Mouse (Mus musculus) hindbrain, embryonic 11.5 days (tissue): ENCODE measurements at regions not wholly inside any gene's neighbourhood (a gene's known extent, or its start where the extent isn't known, plus 50 kb on each side); places are given as distances from the start of the nearest gene placed in this dataset.
A peak's percentile ranks its signal among the peaks of the same experiment; 100 is the strongest.
"Not testable (repeated sequence)": the region's sequence is repeated elsewhere in the genome, so short reads cannot be mapped to it uniquely, and the experiment has no call there.

Source experiments
- ATAC-seq: fragments of 200-750 bp; cut with Nextera tagmentation; 2 replicates; pipeline ENCODE4 v1.8.0; 2017; ENCODE audit warnings: mild to moderate bottlenecking, moderate TSS enrichment, moderate library complexity; ENCODE audit not compliant: low FRiP score
- DNase-seq: peaks from one replicate; pipeline ENCODE4 v3.0.0-alpha.2; 2015; ENCODE audit warnings: low spot score
- H3K27ac ChIP-seq: fragments of 300-500 bp; sonication (generic); 2 replicates; pipeline ENCODE4 v1.5.1; 2014; ENCODE audit warnings: mild to moderate bottlenecking, low read depth, low read length
- H3K27me3 ChIP-seq: fragments of 300-500 bp; sonication (generic); 2 replicates; pipeline ENCODE4 v1.6.1; 2014; ENCODE audit warnings: mild to moderate bottlenecking, low read length, moderate library complexity, mixed read lengths; ENCODE audit not compliant: control insufficient read depth, insufficient read depth
- H3K36me3 ChIP-seq: fragments of 300-500 bp; sonication (generic); 2 replicates; pipeline ENCODE4 v1.6.1; 2014; ENCODE audit warnings: mild to moderate bottlenecking, low read length, moderate library complexity, mixed read lengths; ENCODE audit not compliant: control insufficient read depth, insufficient read depth
- H3K4me1 ChIP-seq: fragments of 300-500 bp; sonication (generic); replicated peaks from 2 replicates; pipeline ENCODE4 v1.6.1; 2014; ENCODE audit warnings: low read length, mixed read lengths; ENCODE audit not compliant: control insufficient read depth, insufficient read depth
- H3K4me2 ChIP-seq: fragments of 300-500 bp; sonication (generic); replicated peaks from 2 replicates; pipeline ENCODE4 v1.6.1; 2014; ENCODE audit warnings: mild to moderate bottlenecking, low read depth, low read length
- H3K4me3 ChIP-seq: fragments of 300-500 bp; sonication (generic); 2 replicates; pipeline ENCODE4 v1.5.1; 2014; ENCODE audit warnings: low read depth, low read length
- H3K9ac ChIP-seq: fragments of 300-500 bp; sonication (generic); 2 replicates; pipeline ENCODE4 v1.6.1; 2014; ENCODE audit warnings: low read depth, low read length
- H3K9me3 ChIP-seq: fragments of 300-500 bp; sonication (generic); 2 replicates; pipeline ENCODE4 v1.6.1; 2016; ENCODE audit warnings: low read length; ENCODE audit not compliant: control insufficient read depth
- WGBS: fragments of 180-500 bp; shearing (Covaris S2); extraction: QIAGEN DNeasy Blood & Tissue Kit; methylation state at CpG from one replicate; pipeline ENCODE4 v1.1.7; 2014; 5-methylcytosine and 5-hydroxymethylcytosine counted together

GRCm38 (mm10) chr3:17001871-17002270, 946.3 kb upstream of the Cypt12 start:
- no peaks in the 10 kb centered on the region for H3K27me3 ChIP-seq
- ATAC-seq (no peak), DNase-seq (no peak)
- WGBS: 85% methylated on average over 2 of the region's 2 CpGs
- H3K4me3 ChIP-seq: no peak overlapping the region
- H3K9ac ChIP-seq: no peak overlapping the region
- no peaks in the 10 kb centered on the region for H3K9me3 ChIP-seq
- no peaks in the 10 kb centered on the region for H3K4me1 ChIP-seq
- no peaks in the 10 kb centered on the region for H3K36me3 ChIP-seq
- no peak overlapping the region for H3K4me2 ChIP-seq
- no peak overlapping the region for H3K27ac ChIP-seq

- Histone ChIP-seq H3K4me2 (no peak overlapping the region), H3K27me3 (no peaks in the 10 kb centered on the region), H3K9me3 (no peaks in the 10 kb centered on the region), H3K4me1 (no peaks in the 10 kb centered on the region), H3K36me3 (no peaks in the 10 kb centered on the region), H3K9ac (no peak overlapping the region), H3K4me3 (no peak overlapping the region), H3K27ac (no peak overlapping the region)
- WGBS: 75% methylated on average over 3 of the region's 3 CpGs
- ATAC-seq: no peak
- peak; percentile 3 for DNase-seq
Measured at GRCm38 (mm10) chr3:17003136-17003535, 945.1 kb upstream of the Cypt12 start.

GRCm38 (mm10) chr3:17014184-17015048, 933.8 kb upstream of the Cypt12 start:
- H3K4me2 ChIP-seq: no peak overlapping the region
- no peak overlapping the region for H3K27ac ChIP-seq
- no peak overlapping the region for H3K4me3 ChIP-seq
- no peak for DNase-seq
- no peak overlapping the region for H3K9ac ChIP-seq
- no peaks in the 10 kb centered on the region for H3K27me3 ChIP-seq
- H3K4me1 ChIP-seq: no peaks in the 10 kb centered on the region
- no peak for ATAC-seq
- no peaks in the 10 kb centered on the region for H3K36me3 ChIP-seq
- no peaks in the 10 kb centered on the region for H3K9me3 ChIP-seq
- WGBS: 91% methylated on average over 4 of the region's 4 CpGs

- 90% methylated on average over 2 of the region's 2 CpGs for WGBS
- Histone ChIP-seq H3K4me2 (no peak overlapping the region), H3K36me3 (no peaks in the 10 kb centered on the region), H3K9ac (no peak overlapping the region), H3K9me3 (no peaks in the 10 kb centered on the region), H3K4me3 (no peak overlapping the region), H3K27ac (no peak overlapping the region), H3K27me3 (no peaks in the 10 kb centered on the region), H3K4me1 (no peaks in the 10 kb centered on the region)
- DNase-seq: no peak
- ATAC-seq: no peak
Measured at GRCm38 (mm10) chr3:17050811-17051210, 897.4 kb upstream of the Cypt12 start.

GRCm38 (mm10) chr3:17058381-17058780, 889.8 kb upstream of the Cypt12 start:
- not testable (repeated sequence) for H3K36me3 ChIP-seq, H3K27me3 ChIP-seq, H3K4me1 ChIP-seq, H3K9ac ChIP-seq, H3K27ac ChIP-seq, H3K4me2 ChIP-seq, DNase-seq, H3K4me3 ChIP-seq, ATAC-seq, H3K9me3 ChIP-seq
- 73% methylated on average over 4 of the region's 4 CpGs for WGBS

- H3K9me3 ChIP-seq, H3K9ac ChIP-seq, H3K4me2 ChIP-seq, ATAC-seq, DNase-seq, H3K4me3 ChIP-seq, H3K36me3 ChIP-seq, H3K27ac ChIP-seq, H3K4me1 ChIP-seq, H3K27me3 ChIP-seq: not testable (repeated sequence)
Measured at GRCm38 (mm10) chr3:17106261-17106660, 841.9 kb upstream of the Cypt12 start.
